Mouse (Mus musculus): ENCODE results near the gene Hspb11.
A peak's percentile ranks its signal among the peaks of the same experiment; 100 is the strongest.

GRCm38 (mm10) chr4:107313690-107314478 is 60.5 kb downstream of the Hspb11 start, which contains the start of gene Yipf1:
- peak; percentile 30; the same call in 1 of the 2 replicates for TF ChIP-seq CTCF (IDR thresholded peaks at IDR 0.05; ENCODE audit: borderline replicate concordance, extremely low read depth, insufficient read depth, insufficient read length)
- TF ChIP-seq POLR2A (IDR thresholded peaks at IDR 0.05; ENCODE audit: borderline replicate concordance, extremely low read depth, insufficient read depth, insufficient read length, poor library complexity, severe bottlenecking): peak; percentile 44; the same call in 1 of the 2 replicates
